Mouse (Mus musculus) liver, embryonic 12.5 days (tissue): Measurements from ENCODE around the gene Npy4r. TPM values are rescaled to one million over a fixed set of nuclear protein-coding genes. Genes with fewer than 3 reads are reported as not detected.
A peak's percentile ranks its signal among the peaks of the same experiment; 100 is the strongest.

Source experiments
- ATAC-seq: fragments of 200-750 bp; cut with Nextera tagmentation; 2 replicates; pipeline ENCODE4 v1.8.0; 2017; ENCODE audit warnings: moderate number of reproducible peaks, mild to moderate bottlenecking, moderate library complexity
- H3K27ac ChIP-seq: fragments of 300-500 bp; sonication (generic); 2 replicates; pipeline ENCODE4 v1.5.1; 2016; ENCODE audit warnings: mild to moderate bottlenecking
- H3K27me3 ChIP-seq: fragments of 300-500 bp; sonication (generic); replicated peaks from 2 replicates; pipeline ENCODE4 v1.6.1; 2016; ENCODE audit warnings: mild to moderate bottlenecking, moderate library complexity
- H3K36me3 ChIP-seq: fragments of 300-500 bp; sonication (generic); 2 replicates; pipeline ENCODE4 v1.6.1; 2016; ENCODE audit warnings: mild to moderate bottlenecking, moderate library complexity
- H3K4me1 ChIP-seq: fragments of 300-500 bp; sonication (generic); 2 replicates; pipeline ENCODE4 v1.6.1; 2016
- H3K4me2 ChIP-seq: fragments of 300-500 bp; sonication (generic); 2 replicates; pipeline ENCODE4 v1.6.1; 2016; ENCODE audit warnings: mild to moderate bottlenecking, moderate library complexity
- H3K4me3 ChIP-seq: fragments of 300-500 bp; sonication (generic); 2 replicates; pipeline ENCODE4 v1.5.1; 2016; ENCODE audit warnings: mild to moderate bottlenecking, moderate library complexity
- H3K9ac ChIP-seq: fragments of 300-500 bp; sonication (generic); 2 replicates; pipeline ENCODE4 v1.6.1; 2016; ENCODE audit warnings: mild to moderate bottlenecking, moderate library complexity
- H3K9me3 ChIP-seq: fragments of 300-500 bp; sonication (generic); replicated peaks from 2 replicates; pipeline ENCODE4 v1.6.1; 2016; ENCODE audit warnings: mild to moderate bottlenecking, moderate library complexity
- WGBS: fragments of 180-500 bp; shearing (Covaris S2); methylation state at CpG from one replicate; pipeline ENCODE4 v1.1.7; 2016; ENCODE audit not compliant: insufficient replicate concordance; 5-methylcytosine and 5-hydroxymethylcytosine counted together
- polyA plus RNA-seq: library from polyadenylated mRNA; unstranded; fragments of >200 nt; fragmentation: Nextera tagmentation; extraction: Ambion mirVana; gene quantifications from 2 replicates; pipeline ENCODE4 v1.2.1, GENCODE M21; 2016

Gene Npy4r
- polyA plus RNA-seq, 1 experiment from 2014 or later = not detected

DNA sequence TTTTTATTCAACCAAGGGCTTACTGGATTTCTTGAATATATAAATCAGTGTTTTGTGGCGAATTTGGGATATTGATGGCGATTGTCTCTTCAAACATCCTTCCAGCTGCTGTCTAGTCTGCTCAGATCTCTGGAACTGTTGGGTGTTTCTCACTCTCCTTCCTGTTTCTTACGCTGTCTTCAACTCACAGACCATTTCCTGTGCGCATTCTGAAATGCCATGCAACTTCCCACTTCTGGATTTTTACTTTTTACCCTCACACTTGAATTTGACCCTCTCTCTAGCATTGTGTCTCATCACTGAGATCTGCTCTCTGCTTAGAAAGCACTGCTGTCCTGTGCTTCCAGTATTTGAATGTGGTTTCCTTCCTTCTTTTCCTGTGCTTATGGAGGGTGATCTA, 44.7 kb downstream of the Npy4r start:
- Histone ChIP-seq H3K36me3 (no peaks in the 10 kb centered on the region), H3K4me2 (no peak overlapping the region), H3K4me3 (no peak overlapping the region), H3K4me1 (no peaks in the 10 kb centered on the region), H3K9ac (no peak overlapping the region), H3K27me3 (no peaks in the 10 kb centered on the region), H3K27ac (no peak overlapping the region), H3K9me3 (no peaks in the 10 kb centered on the region)
- WGBS = 25% methylated on average over 4 of the region's 4 CpGs
- no peak for ATAC-seq

DNA sequence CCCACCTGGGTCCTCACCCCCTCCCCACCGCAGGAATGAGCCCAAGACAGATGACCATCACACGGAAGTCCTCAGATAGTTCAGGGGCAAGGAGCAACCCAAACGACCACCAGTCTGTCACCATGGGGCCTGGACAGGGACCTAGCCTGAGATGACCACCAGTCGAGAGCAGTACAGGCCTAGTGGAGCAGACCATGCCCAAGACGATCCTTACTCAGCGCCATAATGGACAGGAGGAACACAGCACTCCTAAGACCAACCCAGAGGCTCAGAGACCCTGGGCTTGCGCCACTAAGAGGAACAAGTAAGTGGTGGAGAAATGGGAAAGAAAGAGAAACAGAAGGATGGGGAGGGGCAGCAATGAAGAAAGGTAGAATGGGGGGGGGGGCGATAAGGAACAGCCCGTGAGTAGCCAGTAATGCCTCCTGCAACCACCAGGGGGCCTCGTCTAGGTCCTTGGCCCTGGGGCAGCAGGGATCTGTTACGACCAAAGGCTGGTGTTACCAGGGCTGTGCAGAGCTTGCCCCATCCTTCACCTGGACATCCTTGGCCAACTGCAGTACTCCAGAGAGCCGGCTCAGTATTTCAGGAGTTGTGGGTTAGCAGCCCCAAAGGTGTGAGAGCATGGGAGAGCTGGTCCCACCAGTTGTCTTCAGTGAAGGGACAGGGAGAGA, 45.8 kb downstream of the Npy4r start:
- Histone ChIP-seq H3K4me3 (no peak overlapping the region), H3K27ac (no peak overlapping the region), H3K9me3 (no peaks in the 10 kb centered on the region), H3K9ac (no peak overlapping the region), H3K4me2 (no peak overlapping the region), H3K27me3 (no peaks in the 10 kb centered on the region), H3K36me3 (no peaks in the 10 kb centered on the region), H3K4me1 (no peaks in the 10 kb centered on the region)
- WGBS = 44% methylated on average over 11 of the region's 12 CpGs
- ATAC-seq = no peak

DNA sequence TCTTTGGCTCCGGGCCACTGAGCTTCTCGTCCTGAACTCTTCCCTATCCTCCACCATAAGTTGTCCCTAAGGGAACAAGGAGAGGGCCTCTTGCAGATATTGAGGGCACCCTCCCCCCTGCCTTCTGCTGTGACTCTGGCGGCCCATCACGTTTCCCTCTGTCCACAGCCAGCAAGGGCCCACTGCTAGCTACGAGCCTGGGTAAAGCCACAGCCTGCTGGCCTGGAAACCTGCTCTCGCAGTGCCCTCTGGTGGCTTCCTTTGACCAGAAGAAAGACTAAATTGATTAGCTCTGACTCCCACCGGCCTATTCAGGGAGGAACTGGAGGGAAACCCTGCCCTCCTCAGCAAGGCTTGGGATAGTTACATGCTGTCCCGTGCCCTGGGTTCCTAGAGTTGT, 47.4 kb downstream of the Npy4r start:
- H3K4me1 ChIP-seq = no peaks in the 10 kb centered on the region
- 26% methylated on average over 8 of the region's 8 CpGs for WGBS
- H3K36me3 ChIP-seq = no peaks in the 10 kb centered on the region
- no peak overlapping the region for H3K9ac ChIP-seq
- ATAC-seq = peak; percentile 27; the same call in 1 of the 2 replicates
- no peak overlapping the region for H3K4me3 ChIP-seq
- no peak overlapping the region for H3K27ac ChIP-seq
- H3K9me3 ChIP-seq = no peaks in the 10 kb centered on the region
- no peaks in the 10 kb centered on the region for H3K27me3 ChIP-seq
- H3K4me2 ChIP-seq = no peak overlapping the region

DNA sequence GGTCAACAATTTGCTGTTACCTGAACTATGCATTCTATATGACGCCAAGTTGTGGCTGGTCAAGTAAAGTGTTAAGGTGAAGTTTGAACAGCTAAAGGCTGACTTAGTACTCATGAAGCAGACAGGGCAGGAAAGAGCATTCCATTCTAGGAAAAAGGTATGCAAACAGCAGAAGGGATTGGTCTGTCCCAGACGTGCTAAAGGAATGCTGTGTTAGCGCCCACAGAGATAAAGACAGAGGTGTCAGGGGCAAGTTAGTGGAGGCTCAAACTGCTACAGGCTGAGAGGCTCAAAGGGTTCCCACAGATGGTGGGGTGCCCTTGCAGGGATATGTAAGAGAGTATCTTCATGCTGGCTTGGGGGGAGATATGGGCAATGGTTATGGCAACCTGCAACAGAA, 48.4 kb downstream of the Npy4r start:
- H3K4me2 ChIP-seq = no peak overlapping the region
- 63% methylated on average over 3 of the region's 3 CpGs for WGBS
- no peaks in the 10 kb centered on the region for H3K27me3 ChIP-seq
- no peaks in the 10 kb centered on the region for H3K9me3 ChIP-seq
- no peaks in the 10 kb centered on the region for H3K36me3 ChIP-seq
- no peaks in the 10 kb centered on the region for H3K4me1 ChIP-seq
- H3K9ac ChIP-seq = no peak overlapping the region
- H3K27ac ChIP-seq = no peak overlapping the region
- no peak overlapping the region for H3K4me3 ChIP-seq
- ATAC-seq = no peak

DNA sequence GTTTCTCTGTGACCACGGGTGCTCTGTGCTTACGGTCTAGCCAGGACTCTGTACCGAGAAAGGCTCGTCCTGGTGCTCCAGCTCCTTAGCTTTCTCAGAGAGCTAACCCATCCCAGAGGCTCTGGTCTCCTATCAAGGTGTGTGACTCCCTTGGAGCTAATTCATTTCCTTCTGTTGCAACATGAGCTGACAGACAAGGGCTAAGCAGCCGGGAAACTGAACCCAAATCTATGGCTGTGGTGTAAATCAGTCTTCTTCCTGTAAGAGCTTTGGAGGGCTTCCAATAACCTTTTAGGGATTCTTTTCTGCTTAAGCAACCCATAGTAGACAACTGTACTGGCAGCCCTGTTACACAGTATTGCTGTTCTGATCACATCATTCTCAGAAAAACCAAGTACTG, 49.7 kb downstream of the Npy4r start, which contains the start of gene A630023A22Rik:
TSS of gene A630023A22Rik (minus strand) at position 154 of the 400 bp plus-strand sequence.
- ATAC-seq = no peak
- Histone ChIP-seq H3K36me3 (no peaks in the 10 kb centered on the region), H3K9ac (no peak within 1 kb of the TSS), H3K4me2 (no peak within 1 kb of the TSS), H3K27me3 (no peaks in the 10 kb centered on the region), H3K4me3 (no peak within 1 kb of the TSS), H3K27ac (no peak within 1 kb of the TSS), H3K4me1 (no peaks in the 10 kb centered on the region), H3K9me3 (no peaks in the 10 kb centered on the region)
- WGBS = 56% methylated on average over 5 of the region's 5 CpGs

DNA sequence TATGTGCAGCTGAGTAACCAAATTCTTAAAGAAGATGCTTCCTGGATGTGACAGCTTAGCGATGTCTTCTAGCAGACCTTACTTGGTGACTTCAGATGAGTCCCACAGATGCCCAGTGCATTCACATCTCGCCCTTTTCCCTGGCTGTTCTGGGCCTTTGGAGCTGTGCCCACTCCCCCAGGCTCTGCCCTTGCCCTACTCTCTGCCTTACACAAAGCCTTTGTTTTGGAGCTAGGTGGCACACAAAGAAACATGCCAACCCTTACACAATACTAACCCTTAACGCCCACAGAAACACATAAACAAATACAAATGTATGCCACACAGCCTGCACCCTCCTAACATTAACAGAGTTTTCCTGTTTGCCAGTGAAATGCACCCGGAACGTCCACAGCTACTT, 56.1 kb downstream of the Npy4r start:
- no peak overlapping the region for H3K9ac ChIP-seq
- H3K27me3 ChIP-seq = no peaks in the 10 kb centered on the region
- H3K4me1 ChIP-seq = no peaks in the 10 kb centered on the region
- no peak overlapping the region for H3K4me2 ChIP-seq
- WGBS = 60% methylated on average over 5 of the region's 5 CpGs
- no peaks in the 10 kb centered on the region for H3K9me3 ChIP-seq
- no peaks in the 10 kb centered on the region for H3K36me3 ChIP-seq
- H3K4me3 ChIP-seq = no peak overlapping the region
- no peak overlapping the region for H3K27ac ChIP-seq
- no peak for ATAC-seq

Other genes with a start within 250 kb of the Npy4r start
- gene Gdf10, start 228.9 kb downstream of the Npy4r start, polyA plus RNA-seq = 11.4 and 15.6 TPM in 2 replicates
- gene Gdf2, start 211.4 kb downstream of the Npy4r start, polyA plus RNA-seq = 14.4 and 15.0 TPM in 2 replicates
- 0.10 and 0.12 TPM in 2 replicates for gene Rbp3, start 198.5 kb downstream of the Npy4r start, polyA plus RNA-seq
- gene Zfp488, start 173.7 kb downstream of the Npy4r start, polyA plus RNA-seq = 0.05 TPM in 1 of 2 replicates, not detected in the other
- not detected in 2 replicates for gene Gm30083, start 137.3 kb downstream of the Npy4r start, polyA plus RNA-seq
- not detected in 2 replicates for gene Gm5460, start 135.7 kb downstream of the Npy4r start, polyA plus RNA-seq
- gene Antxrl, start 99.8 kb downstream of the Npy4r start, polyA plus RNA-seq = not detected in 2 replicates
- 0.11 TPM in 1 of 2 replicates, not detected in the other for gene Anxa8, start 66.5 kb downstream of the Npy4r start, polyA plus RNA-seq
- not detected in 2 replicates for gene A630023A22Rik, start 49.7 kb downstream of the Npy4r start, polyA plus RNA-seq
- 0.13 TPM in 2 replicates for gene Gprin2, start 49.2 kb upstream of the Npy4r start, polyA plus RNA-seq
- gene Syt15, start 67.1 kb upstream of the Npy4r start, polyA plus RNA-seq = 0.44 TPM in 2 replicates
- 8.2 and 9.7 TPM in 2 replicates for gene Shld2, start 158.0 kb upstream of the Npy4r start, polyA plus RNA-seq
- gene Glud1, start 158.2 kb upstream of the Npy4r start, polyA plus RNA-seq = 137 and 145 TPM in 2 replicates
- not detected in 2 replicates for gene Fam25c, start 202.9 kb upstream of the Npy4r start, polyA plus RNA-seq
- 0.49 and 0.57 TPM in 2 replicates for gene Sncg, start 222.3 kb upstream of the Npy4r start, polyA plus RNA-seq
- 3.5 and 3.7 TPM in 2 replicates for gene Mmrn2, start 223.0 kb upstream of the Npy4r start, polyA plus RNA-seq